Mouse (Mus musculus): ENCODE measurements around the gene Agl.

The Agl gene

GRCm38 (mm10) chr3:116694955-116695665 is 112.9 kb downstream of the Agl start:
- DNase-seq (ENCODE audit: low read depth, low spot score) = no peak

DNA sequence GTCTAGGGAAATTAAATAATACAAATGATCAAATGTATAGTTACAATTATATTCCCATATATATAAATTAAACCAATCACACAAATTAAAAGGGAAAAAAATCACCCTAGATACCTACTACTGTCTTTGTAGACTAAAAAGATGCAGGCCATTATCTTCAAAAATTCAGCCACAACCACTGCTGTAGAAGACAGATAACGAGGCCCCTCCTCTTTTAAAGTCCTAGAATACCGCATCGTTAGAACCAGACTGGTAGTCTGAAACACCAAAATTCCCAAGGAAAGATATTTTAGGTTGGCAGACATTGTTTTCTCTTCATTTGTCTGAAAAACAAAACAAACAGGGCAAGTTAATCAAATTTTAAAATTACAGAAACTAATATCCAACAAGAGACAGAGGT is 113.7 kb downstream of the Agl start:
- DNase-seq (ENCODE audit: low read depth, low spot score) = no peak
